Mouse (Mus musculus) kidney, adult 18-20 months (tissue): ENCODE results near the gene Cyp2j6.
"Not testable (repeated sequence)": the region's sequence is repeated elsewhere in the genome, so short reads cannot be mapped to it uniquely, and the experiment has no call there.

Experiments
- DNase-seq: peaks from one replicate; pipeline ENCODE4 v3.0.0; 2021

The Cyp2j6 gene

DNA sequence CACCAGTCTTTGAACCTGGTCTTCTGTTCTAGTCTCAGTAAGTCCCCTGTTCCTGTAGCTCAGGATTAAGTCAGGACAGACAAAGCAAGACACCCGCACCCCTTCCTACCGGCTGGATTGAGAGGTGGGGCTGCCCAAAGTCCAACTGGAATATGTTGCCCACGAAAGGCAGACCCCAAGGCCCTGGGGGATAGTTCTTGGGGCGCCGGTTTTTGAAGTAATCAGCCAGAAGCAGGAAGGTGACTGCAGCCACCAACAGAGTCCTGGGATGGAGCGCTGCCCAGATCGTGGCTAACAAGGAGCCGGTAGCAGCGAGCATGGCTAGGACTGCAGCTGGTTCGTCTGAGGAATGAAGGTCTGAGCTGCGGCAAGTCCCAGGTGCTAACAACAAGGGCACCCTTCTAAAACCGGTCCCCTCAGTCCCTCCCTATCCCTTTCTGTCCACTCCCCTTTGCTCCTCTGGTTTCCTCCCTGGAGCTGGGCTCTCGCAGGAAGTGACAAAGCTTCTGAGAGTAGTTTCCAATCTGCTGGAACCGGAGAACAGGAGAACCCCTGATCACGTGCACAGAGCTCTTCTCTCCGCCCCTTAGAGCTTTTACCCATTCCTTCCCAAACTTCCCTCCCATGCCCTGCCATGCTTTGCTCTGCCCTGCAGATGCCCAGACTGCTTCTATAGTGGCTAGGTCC lies at the start of gene Cyp2j6:
Cyp2j6 (minus strand) TSS at position 529 of the 687 bp plus-strand sequence.
- DNase-seq = peak; percentile 47

DNA sequence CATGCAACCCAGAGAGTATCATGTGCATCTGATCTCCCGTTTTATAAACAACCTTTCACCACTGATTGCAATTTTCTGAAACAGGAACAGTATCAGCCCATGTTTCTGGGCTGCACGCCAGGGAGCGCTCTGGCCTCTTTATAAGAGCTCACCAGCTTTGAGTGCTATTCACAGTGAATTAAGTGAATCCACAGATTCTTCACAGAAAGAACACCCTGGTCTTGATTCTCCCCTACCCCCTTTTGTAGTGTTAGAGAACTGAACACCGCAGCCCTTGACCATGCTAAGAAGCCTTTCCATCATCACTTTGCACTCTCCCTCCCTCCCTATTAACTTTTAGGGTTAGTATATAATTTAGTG lies 38.3 kb upstream of the Cyp2j6 start:
- DNase-seq = peak; percentile 52

DNA sequence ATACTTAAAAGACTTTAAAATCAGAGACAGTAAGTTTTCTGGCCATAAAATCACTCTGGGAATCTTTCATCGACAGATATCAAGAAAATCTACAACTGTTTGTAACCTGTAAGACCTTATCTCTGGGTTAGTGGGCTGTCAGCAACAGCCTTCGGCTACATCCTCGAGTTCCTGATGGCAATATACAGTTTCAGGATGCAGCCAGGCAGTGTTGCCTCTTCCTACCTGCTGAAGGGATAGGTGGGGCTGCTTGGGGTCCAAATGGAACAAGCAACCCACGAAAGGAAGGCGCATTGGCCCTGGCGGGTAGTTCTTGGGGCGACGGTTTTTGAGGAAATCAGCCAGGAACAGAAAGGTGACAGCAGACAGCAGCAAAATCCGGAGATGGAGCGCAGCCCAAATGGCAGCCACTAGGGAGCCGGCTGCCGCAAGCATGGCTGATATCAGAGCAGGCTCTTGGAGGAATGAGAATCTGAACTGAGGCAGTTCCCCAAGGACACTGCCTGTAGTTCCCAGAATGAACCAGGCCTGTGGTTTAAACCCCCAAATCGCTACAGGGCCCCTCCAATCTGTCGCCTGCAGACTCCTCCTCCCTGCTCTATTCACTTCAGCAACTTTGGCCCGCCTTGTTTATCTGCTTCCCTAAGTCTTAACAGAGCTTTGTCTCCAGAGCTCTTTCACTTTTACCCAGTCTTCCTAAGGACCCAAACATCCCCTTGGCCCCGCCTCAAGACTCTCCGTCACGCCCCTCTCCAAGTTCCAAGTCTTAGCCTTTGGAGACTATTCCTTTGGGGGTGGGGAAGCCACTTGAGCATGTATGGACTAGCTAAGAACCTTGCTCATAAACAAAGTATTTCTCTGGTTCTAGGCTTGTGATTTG lies 37.7 kb upstream of the Cyp2j6 start, which contains the start of gene Cyp2j9:
Cyp2j9 (minus strand) TSS at position 668 of the 880 bp plus-strand sequence.
- peak; percentile 53 for DNase-seq

DNA sequence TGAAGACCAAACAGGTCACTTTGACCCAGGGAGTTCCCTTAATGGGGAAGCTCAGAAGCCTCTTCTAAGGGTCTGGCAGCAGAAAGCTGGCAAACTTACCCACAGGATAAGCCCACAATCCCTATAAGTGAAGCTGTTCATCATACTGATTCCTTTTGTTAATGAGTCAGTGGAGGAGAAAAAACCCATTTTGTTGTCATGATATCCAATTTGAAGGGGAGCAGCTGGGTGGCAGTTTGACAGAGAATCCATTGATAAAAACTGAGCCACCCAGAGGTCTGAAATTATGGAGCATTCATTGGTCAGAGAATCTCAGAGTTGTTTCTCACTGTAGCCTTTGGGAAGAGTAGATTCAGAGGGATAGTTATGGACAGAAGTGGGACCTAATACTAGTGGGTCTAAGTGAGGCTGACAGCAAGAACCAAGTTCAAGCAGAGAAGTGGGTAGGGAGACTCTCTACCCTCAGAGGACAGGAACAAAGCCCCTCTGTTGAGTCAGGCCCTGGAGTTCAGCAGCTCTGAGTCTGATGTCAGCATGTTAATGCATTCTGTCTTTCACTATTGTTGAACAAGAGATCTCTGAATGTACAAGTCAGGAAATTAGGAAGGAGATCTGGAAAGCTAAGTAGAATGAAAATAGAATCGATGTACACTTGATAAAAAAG lies 28.1 kb upstream of the Cyp2j6 start:
- DNase-seq = no peak

DNA sequence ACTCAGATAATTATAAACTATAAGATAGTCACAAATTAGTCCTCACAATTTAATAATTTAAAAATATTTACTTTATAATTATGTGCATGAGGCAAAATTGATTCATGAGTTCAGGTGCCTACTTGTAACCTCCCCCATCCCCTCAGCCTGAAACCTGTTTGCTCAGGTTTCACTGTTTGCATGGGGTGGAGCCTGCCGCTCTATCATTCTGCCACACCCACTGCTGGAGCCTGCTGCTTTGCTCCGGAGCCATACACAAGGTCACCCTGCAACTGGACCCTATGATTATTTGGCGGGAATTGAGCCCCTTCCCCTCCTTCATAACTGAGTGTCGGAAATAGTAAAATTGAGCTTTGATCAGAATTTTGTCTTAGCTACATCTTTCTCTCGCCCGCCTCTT lies 26.9 kb upstream of the Cyp2j6 start:
- DNase-seq = not testable (repeated sequence)

DNA sequence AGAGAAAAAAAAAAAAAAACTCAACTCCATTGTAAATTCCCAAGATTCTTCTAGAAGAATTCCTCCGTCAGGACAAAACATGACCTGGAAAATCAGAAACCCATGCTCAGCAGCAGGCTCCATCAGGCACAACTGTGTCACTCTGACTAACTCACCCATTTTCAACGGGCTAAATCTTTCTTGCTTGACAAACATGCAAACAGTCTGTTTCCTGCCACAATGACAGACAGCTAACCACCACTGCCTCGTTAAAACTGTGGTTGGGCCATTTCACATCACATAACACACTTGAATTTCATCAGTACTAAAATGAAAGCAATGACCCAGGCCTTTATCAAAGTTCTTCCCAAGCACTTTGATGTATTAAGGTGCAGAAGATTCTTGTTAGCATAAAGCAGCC lies 16.0 kb upstream of the Cyp2j6 start:
- no peak for DNase-seq

DNA sequence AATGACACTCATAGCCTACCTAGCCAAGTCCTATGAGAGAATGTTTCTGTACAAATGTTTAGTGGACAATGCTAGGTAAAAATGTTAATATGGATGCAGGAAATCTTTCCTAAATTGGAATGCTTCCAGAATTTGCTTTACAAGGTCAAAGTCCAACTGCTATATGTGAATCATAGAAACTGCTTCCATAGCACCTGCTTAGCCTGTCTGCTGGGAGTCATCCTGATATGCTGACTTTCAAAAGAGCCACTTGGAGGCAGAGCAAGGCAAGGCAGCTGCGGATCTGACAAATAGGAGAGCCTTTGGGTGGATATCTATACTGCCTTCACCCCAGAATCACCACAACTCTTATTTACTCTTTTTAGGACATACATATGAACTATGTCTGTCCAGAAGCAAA lies 14.5 kb upstream of the Cyp2j6 start:
- DNase-seq = no peak

DNA sequence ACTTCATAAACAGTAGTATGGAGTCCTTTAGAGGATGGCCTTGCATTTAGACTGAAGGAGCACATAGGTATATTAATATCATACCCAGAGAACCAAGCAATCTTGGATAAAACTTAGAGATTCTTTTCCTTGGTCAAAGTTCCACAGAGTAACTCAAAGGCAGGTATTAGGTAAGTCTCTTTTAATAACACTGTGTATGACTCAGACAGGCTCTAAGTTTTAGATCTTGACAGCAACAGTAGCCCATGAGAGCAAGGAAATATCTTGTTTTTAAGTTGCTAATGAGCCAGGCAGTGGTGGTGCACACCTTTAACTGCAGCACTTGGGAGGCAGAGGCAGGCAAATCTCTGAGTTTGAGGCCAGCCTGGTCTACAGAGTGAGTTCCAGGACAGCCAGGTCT lies 12.3 kb upstream of the Cyp2j6 start:
- DNase-seq = no peak

DNA sequence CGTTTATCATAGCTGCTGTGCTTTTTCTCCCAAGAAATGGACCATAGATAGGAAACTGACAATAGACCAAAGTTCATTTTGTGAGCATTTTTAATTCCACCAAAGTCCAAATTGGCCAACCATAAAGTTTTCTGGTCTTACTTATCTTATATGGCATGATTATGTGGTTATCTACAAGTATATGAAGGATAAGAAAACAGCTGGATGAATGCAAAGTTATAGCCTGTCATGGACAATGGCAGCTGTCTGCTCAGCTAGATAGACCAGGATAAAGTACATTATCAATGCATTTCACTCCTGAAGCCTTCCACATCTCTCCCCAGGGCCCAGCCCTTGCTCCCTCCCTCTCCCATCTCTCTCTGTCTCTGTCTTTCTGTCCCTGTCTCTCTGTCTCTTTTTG lies 7.0 kb upstream of the Cyp2j6 start:
- DNase-seq = no peak

DNA sequence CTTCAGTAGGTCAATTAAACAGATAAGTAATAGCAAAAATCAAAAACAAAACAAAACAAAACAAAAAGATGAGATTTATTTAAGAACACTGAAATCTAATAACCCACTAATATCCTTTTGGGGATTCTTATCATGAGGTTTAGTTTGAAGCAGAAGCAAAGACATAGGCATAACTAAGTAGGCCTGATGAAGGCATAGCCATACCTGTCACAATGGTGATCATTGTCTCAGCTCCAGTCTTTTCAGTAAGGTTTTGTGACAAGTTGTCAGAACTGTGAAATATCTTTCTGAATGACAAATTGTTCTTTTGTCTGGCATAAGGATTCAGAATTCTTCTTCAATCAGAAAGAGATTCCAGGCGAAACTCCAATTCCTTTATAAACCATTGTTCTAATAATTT lies 6.3 kb upstream of the Cyp2j6 start:
- DNase-seq = no peak

DNA sequence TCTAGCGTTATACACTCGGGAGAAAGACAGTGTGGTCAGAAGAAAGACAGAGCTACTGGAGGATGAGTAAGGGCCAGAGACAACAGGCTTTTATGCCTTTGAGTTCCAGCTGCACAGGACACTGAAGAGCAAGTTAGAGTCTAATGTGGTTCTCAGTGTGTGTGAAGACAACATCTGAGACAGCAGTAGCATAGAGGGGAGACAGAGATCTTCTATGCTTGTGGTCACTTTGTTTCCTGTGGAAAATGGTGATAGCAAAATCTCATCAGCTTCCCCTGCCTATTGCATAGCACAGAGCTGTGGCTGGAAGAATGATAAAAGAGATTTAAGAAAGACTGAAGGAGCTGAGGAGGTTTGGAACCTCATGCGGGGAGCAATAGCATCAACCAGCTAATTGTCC lies 1.8 kb downstream of the Cyp2j6 start:
- no peak for DNase-seq

DNA sequence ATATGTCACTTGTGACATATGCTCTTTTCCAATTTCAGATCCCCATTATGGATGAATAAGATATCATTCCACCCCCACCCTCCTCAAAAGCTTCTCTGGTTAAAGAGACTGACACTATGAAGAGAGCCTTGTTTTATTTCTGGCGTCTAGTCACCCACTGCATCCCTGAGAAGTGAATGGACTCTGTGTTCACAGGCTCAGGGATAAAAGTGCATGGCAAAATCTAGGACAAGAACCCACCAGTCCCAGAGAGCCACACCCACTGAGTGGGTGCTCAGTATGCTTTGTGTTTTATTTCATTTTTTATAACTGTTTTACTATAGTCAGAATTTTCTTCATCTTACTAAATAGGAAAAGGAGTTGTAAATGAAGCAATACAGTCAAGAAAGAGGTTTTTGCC lies 7.5 kb downstream of the Cyp2j6 start:
- no peak for DNase-seq

DNA sequence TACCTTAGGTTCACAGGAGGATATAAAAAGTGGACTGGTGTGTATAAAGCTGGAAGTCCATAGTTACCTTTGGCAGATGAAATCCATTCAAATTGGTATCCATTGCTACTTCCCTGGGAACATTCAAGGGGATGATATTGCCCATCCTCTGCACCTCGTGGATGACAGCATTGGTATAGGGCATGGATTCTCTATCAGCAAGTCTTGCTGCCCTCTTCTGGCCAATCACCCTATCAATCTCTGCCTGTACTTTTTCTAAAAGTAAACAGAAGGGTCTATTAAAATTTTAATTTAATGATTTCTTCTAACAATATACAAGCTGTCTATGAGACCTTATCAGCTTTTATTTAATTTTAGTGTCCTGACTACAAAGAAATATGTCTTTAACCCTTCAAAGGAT lies 27.7 kb downstream of the Cyp2j6 start:
- peak; percentile 18 for DNase-seq

DNA sequence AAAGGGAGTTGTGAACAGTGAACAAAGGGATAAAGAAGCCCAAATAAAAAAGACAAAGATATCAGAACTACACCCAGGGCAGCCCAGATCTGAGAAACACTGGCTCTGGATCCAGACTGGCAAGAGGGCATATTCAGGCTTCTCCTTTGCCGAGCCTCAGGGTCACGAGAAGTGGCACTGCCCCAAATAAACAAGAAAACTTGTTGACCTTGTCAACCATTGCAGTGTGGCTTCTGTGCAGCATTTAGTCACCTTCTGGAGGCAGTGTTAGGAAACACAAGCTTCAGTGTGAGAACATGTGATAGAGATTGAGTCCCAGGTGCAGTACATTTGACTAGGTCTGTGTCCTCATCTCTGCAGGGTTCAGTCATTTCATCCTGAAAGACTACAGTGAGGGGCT lies 31.2 kb downstream of the Cyp2j6 start:
- DNase-seq = no peak

DNA sequence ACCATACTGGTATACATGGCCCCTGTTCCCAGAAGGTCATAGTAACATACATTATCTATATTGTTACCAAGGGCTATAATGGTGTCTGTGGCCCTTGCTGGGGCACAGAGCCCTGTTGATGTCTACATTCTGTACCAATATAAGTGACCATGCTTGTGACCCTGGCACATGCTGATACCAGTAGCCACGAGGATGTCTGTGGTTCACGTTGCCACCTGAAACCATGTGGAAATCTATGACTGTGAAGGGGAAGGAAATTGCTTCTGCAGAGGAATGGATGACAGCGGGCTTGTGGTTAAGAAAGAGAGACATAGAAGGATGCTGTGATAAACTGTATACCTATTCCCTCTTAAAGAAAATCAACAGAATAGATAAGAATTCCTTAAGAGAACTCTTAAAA lies 43.4 kb downstream of the Cyp2j6 start:
- DNase-seq = no peak

DNA sequence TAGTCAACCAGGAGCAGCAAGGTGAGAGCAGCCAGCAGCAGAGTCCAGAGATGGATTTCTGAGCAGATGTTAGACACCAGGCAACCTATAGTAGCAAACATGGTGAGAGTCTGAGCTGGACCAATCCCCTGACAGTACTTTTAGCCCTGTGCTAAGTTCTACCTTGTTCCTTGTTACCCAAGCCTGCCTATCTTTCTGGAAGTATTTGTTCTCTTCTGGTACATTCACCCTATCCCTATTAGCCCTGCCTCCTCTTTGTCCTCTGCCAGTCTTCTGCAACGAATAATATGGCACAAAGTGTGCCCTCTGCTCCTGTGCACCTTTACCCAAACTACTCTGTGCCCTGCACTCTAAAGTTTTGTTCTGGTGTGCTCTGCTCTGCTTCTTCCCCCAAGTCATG lies 46.2 kb downstream of the Cyp2j6 start, which contains the start of gene Cyp2j8:
Cyp2j8 (minus strand) TSS at position 101 of the 400 bp plus-strand sequence.
- DNase-seq = no peak
